Mouse (Mus musculus) heart, embryonic 12.5 days (tissue): Measurements from ENCODE around the gene Fndc1. TPM values are rescaled to one million over a fixed set of nuclear protein-coding genes. Genes with fewer than 3 reads are reported as not detected.

Source experiments
- ATAC-seq: fragments of 200-750 bp; cut with Nextera tagmentation; 2 replicates; pipeline ENCODE4 v1.8.0; 2017; ENCODE audit warnings: moderate TSS enrichment, moderate library complexity; ENCODE audit not compliant: insufficient number of reproducible peaks, low FRiP score
- H3K27ac ChIP-seq: fragments of 300-500 bp; sonication (generic); 2 replicates; pipeline ENCODE4 v1.5.1; 2016; ENCODE audit warnings: mild to moderate bottlenecking, moderate library complexity; ENCODE audit not compliant: poor library complexity, severe bottlenecking
- H3K27me3 ChIP-seq: fragments of 300-500 bp; sonication (generic); replicated peaks from 2 replicates; pipeline ENCODE4 v1.6.1; 2016; ENCODE audit warnings: mild to moderate bottlenecking, moderate library complexity
- H3K36me3 ChIP-seq: fragments of 300-500 bp; sonication (generic); 2 replicates; pipeline ENCODE4 v1.6.1; 2016; ENCODE audit warnings: mild to moderate bottlenecking, moderate library complexity
- H3K4me1 ChIP-seq: fragments of 300-500 bp; sonication (generic); replicated peaks from 2 replicates; pipeline ENCODE4 v1.6.1; 2016; ENCODE audit warnings: mild to moderate bottlenecking
- H3K4me2 ChIP-seq: fragments of 300-500 bp; sonication (generic); 2 replicates; pipeline ENCODE4 v1.6.1; 2016; ENCODE audit warnings: mild to moderate bottlenecking, moderate library complexity
- H3K4me3 ChIP-seq: fragments of 300-500 bp; sonication (generic); 2 replicates; pipeline ENCODE4 v1.5.1; 2016; ENCODE audit warnings: mild to moderate bottlenecking
- H3K9ac ChIP-seq: fragments of 300-500 bp; sonication (generic); 2 replicates; pipeline ENCODE4 v1.6.1; 2016; ENCODE audit warnings: mild to moderate bottlenecking, moderate library complexity
- H3K9me3 ChIP-seq: fragments of 300-500 bp; sonication (generic); replicated peaks from 2 replicates; pipeline ENCODE4 v1.6.1; 2016; ENCODE audit warnings: mild to moderate bottlenecking, moderate library complexity
- WGBS: fragments of 180-500 bp; shearing (Covaris S2); methylation state at CpG from one replicate; pipeline ENCODE4 v1.1.7; 2016; 5-methylcytosine and 5-hydroxymethylcytosine counted together
- polyA plus RNA-seq: library from polyadenylated mRNA; unstranded; fragments of >200 nt; fragmentation: Nextera tagmentation; extraction: Ambion mirVana; gene quantifications from 2 replicates; pipeline ENCODE4 v1.2.1, GENCODE M21; 2016

Fndc1 gene
- polyA plus RNA-seq, 1 experiment from 2014 or later, result 4.6 TPM

GRCm38 (mm10) chr17:7863745-7864144 is 36.6 kb upstream of the Fndc1 start:
- Histone ChIP-seq H3K9me3 (no peaks in the 10 kb centered on the region), H3K27ac (no peak overlapping the region), H3K27me3 (peaks cover 3% of the 10 kb centered on the region; the same call in 1 of the 2 replicates), H3K9ac (no peak overlapping the region), H3K36me3 (no peaks in the 10 kb centered on the region), H3K4me3 (no peak overlapping the region), H3K4me2 (no peak overlapping the region), H3K4me1 (0 out of 2 replicates have a peak, but pooled peaks cover 4% of the 10 kb centered on the region)
- 20% methylated on average over 4 of the region's 4 CpGs for WGBS
- no peak for ATAC-seq

DNA sequence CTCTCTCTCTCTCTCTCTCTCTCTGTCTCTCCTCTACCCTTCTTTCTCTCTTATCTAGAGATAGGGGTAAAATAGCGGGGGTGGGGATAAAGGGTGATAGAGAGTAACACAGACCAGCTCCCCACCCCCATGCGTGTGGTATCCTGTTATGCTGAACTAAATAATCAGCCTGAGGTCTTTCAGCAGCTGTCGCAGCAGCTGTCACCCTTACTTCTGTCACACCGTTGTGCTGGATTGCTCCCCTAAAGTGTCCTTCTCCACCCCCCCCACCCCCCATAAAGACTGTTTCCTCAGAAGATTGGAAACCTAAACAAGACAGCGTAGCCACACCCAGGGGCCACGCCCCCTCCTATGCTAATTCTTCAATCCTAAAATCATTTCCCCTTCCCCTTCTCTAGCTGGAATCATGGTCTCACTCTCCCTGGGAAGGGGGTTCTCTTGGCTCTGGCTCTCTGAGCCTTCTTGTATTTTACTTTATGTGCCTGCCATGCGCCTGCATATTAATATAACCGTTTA is 33.8 kb upstream of the Fndc1 start:
- no peak overlapping the region for H3K9ac ChIP-seq
- no peaks in the 10 kb centered on the region for H3K27me3 ChIP-seq
- H3K4me2 ChIP-seq, result no peak overlapping the region
- H3K36me3 ChIP-seq, result no peaks in the 10 kb centered on the region
- H3K27ac ChIP-seq, result no peak overlapping the region
- WGBS, result 41% methylated on average over 8 of the region's 8 CpGs
- 0 out of 2 replicates have a peak, but pooled peaks cover 4% of the 10 kb centered on the region for H3K4me1 ChIP-seq
- H3K9me3 ChIP-seq, result no peaks in the 10 kb centered on the region
- no peak for ATAC-seq
- no peak overlapping the region for H3K4me3 ChIP-seq

- H3K36me3 ChIP-seq, result no peaks in the 10 kb centered on the region
- no peak for ATAC-seq
- 0 out of 2 replicates have a peak, but pooled peaks cover 4% of the 10 kb centered on the region for H3K4me1 ChIP-seq
- H3K9me3 ChIP-seq, result peaks cover 13% of the 10 kb centered on the region
- WGBS, result 69% methylated on average over 6 of the region's 6 CpGs
- H3K4me2 ChIP-seq, result no peak overlapping the region
- no peak overlapping the region for H3K4me3 ChIP-seq
- H3K27ac ChIP-seq, result no peak overlapping the region
- H3K9ac ChIP-seq, result no peak overlapping the region
- no peaks in the 10 kb centered on the region for H3K27me3 ChIP-seq
These were observed 30.6 kb upstream of the Fndc1 start for GRCm38 (mm10) chr17:7857658-7858057.

DNA sequence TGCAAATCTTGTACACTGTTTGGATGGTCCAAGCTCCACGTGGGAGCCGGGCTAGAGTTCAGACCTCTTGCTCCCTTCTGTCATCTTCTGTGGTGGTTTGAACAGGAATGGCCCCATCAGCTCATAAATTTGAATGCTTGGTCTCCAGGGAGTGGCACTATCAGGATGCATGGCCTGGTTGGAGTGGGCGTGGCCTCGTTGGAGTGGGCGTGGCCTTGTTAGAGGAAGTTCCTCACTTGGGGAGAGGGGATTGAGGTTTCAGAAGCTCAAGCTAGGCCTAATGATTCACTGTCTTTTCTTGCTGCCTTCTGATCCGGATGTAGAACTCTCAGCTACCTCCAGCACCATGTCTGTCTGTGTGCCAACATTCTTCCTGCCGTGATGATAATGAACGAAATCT is 28.7 kb upstream of the Fndc1 start:
- Histone ChIP-seq H3K9me3 (peaks cover 13% of the 10 kb centered on the region), H3K9ac (no peak overlapping the region), H3K27ac (no peak overlapping the region), H3K4me3 (no peak overlapping the region), H3K4me2 (no peak overlapping the region), H3K4me1 (0 out of 2 replicates have a peak, but pooled peaks cover 2% of the 10 kb centered on the region), H3K27me3 (no peaks in the 10 kb centered on the region), H3K36me3 (no peaks in the 10 kb centered on the region)
- no peak for ATAC-seq
- WGBS, result 68% methylated on average over 8 of the region's 8 CpGs

DNA sequence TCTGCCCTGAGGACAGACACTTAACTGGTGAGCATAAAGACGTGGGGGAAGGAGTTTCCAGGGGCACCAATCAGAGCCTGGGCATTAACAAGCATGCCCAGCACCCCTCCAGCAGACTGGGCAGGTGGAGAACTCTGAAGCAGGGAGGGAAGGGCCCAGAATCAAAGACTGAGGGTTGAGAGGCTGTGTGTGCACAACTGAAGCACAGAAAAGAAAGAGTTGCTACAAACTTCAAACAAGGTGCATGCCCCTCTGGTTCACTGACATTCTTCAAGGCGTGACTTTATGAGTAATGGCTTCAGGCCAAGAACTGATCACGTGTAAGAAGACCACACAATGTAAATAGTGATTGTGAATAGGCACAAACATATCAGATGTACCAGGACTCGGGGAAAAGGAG is 24.9 kb upstream of the Fndc1 start:
- no peak for ATAC-seq
- no peaks in the 10 kb centered on the region for H3K36me3 ChIP-seq
- no peak overlapping the region for H3K9ac ChIP-seq
- WGBS, result 48% methylated on average over 4 of the region's 4 CpGs
- peaks cover 13% of the 10 kb centered on the region for H3K9me3 ChIP-seq
- no peak overlapping the region for H3K27ac ChIP-seq
- H3K4me3 ChIP-seq, result no peak overlapping the region
- H3K27me3 ChIP-seq, result no peaks in the 10 kb centered on the region
- no peaks in the 10 kb centered on the region for H3K4me1 ChIP-seq
- no peak overlapping the region for H3K4me2 ChIP-seq

GRCm38 (mm10) chr17:7851527-7851926 is 24.4 kb upstream of the Fndc1 start:
- Histone ChIP-seq H3K9me3 (peaks cover 13% of the 10 kb centered on the region), H3K4me2 (no peak overlapping the region), H3K4me3 (no peak overlapping the region), H3K27ac (no peak overlapping the region), H3K36me3 (no peaks in the 10 kb centered on the region), H3K4me1 (no peaks in the 10 kb centered on the region), H3K9ac (no peak overlapping the region), H3K27me3 (no peaks in the 10 kb centered on the region)
- 62% methylated on average over 7 of the region's 9 CpGs for WGBS
- ATAC-seq, result no peak

- 87% methylated on average over 6 of the region's 6 CpGs for WGBS
- Histone ChIP-seq H3K27ac (no peak overlapping the region), H3K4me1 (no peaks in the 10 kb centered on the region), H3K27me3 (no peaks in the 10 kb centered on the region), H3K9ac (no peak overlapping the region), H3K36me3 (no peaks in the 10 kb centered on the region), H3K9me3 (peaks cover 13% of the 10 kb centered on the region), H3K4me3 (no peak overlapping the region), H3K4me2 (no peak overlapping the region)
- ATAC-seq, result no peak
These were observed 23.1 kb upstream of the Fndc1 start for GRCm38 (mm10) chr17:7850246-7850645.

DNA sequence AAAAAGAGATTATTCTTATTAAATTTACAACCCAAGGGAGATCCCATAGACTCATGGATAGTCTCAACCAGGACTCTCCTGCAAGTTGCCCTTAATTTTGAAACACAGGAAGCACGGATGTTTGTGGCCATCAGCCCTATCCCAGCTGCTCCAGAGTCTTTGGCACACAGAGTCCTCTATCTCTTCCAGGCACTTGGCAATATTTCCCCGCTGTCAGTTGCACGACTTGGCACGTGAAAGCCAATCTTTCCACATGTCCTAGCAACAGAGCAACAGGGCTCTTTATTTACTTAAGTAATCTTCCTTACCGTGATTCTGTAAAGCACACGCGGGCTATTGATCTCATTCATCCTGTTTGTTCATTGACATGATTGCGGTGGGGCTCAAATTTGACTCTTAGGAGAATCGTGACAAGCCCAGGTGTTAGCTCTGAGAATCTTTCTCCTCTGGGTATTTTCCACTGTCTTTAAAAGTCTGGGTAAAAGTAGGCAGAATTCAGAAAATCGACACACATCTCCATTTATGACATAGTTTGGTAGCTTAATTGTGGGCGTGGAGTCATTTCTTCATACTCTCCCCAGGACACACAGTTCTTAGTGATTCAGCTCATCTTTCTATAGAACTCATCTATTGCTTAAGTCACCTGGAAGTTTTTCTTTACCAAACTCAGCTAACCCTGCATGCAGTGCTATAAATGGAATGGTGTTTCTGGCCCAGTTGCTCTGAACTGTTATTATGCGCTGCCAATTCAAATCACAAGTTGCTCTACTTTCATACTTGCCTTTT is 13.6 kb upstream of the Fndc1 start:
- Histone ChIP-seq H3K36me3 (no peaks in the 10 kb centered on the region), H3K4me3 (no peak overlapping the region), H3K4me2 (no peak overlapping the region), H3K9me3 (no peaks in the 10 kb centered on the region; the same call in none of the 2 replicates), H3K9ac (no peak overlapping the region), H3K4me1 (no peaks in the 10 kb centered on the region), H3K27ac (no peak overlapping the region), H3K27me3 (no peaks in the 10 kb centered on the region)
- no peak for ATAC-seq
- 61% methylated on average over 12 of the region's 12 CpGs for WGBS

DNA sequence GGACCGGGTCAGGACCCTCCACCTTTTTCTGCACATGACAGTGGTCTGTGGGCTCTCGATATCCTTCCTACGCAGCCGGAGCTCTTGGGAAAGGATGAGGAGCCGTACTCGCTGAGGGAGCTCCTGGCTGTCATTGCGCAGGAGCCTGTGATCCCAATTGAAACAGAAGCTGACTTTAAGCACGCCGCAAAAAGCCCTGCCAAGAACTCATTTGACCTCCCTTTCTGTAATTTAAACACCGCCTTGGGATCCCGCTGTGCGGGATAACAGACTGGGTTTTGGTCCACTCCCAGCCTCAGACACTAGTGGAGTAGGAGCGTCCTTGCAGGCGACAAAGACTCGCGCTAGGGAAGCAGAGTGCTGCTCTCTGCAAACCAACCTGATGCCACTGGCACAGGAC is 484 bp upstream of the Fndc1 start:
- WGBS, result 14% methylated on average over 16 of the region's 16 CpGs
- ATAC-seq, result no peak
- H3K36me3 ChIP-seq, result no peaks in the 10 kb centered on the region
- H3K27ac ChIP-seq, result no peak overlapping the region
- peaks cover 17% of the 10 kb centered on the region for H3K4me1 ChIP-seq
- H3K4me3 ChIP-seq, result peak overlapping the region; percentile 49
- H3K4me2 ChIP-seq, result peak overlapping the region; percentile 85
- H3K9ac ChIP-seq, result 0 out of 2 replicates have a peak overlapping the region, but pooled peaks have one; percentile 66
- peaks cover 60% of the 10 kb centered on the region for H3K27me3 ChIP-seq
- H3K9me3 ChIP-seq, result no peaks in the 10 kb centered on the region

GRCm38 (mm10) chr17:7825416-7825815 is 1.7 kb downstream of the Fndc1 start:
- H3K9ac ChIP-seq, result no peak overlapping the region
- no peaks in the 10 kb centered on the region for H3K36me3 ChIP-seq
- WGBS, result 28% methylated on average over 9 of the region's 9 CpGs
- no peak overlapping the region for H3K4me3 ChIP-seq
- H3K4me1 ChIP-seq, result peaks cover 17% of the 10 kb centered on the region
- no peaks in the 10 kb centered on the region for H3K9me3 ChIP-seq
- peaks cover 66% of the 10 kb centered on the region for H3K27me3 ChIP-seq
- H3K4me2 ChIP-seq, result peak overlapping the region; percentile 24
- ATAC-seq, result no peak
- H3K27ac ChIP-seq, result no peak overlapping the region

GRCm38 (mm10) chr17:7821553-7822186 is 5.4 kb downstream of the Fndc1 start:
- ATAC-seq, result no peak
- Histone ChIP-seq H3K4me2 (no peak overlapping the region), H3K27me3 (peaks cover 37% of the 10 kb centered on the region), H3K9ac (no peak overlapping the region), H3K4me1 (peaks cover 10% of the 10 kb centered on the region), H3K36me3 (no peaks in the 10 kb centered on the region), H3K4me3 (no peak overlapping the region), H3K9me3 (no peaks in the 10 kb centered on the region), H3K27ac (no peak overlapping the region)
- WGBS, result 33% methylated on average over 17 of the region's 17 CpGs
